Comparison of ENCODE assay signal across 25 mouse cellular contexts in the genomic region with DNA sequence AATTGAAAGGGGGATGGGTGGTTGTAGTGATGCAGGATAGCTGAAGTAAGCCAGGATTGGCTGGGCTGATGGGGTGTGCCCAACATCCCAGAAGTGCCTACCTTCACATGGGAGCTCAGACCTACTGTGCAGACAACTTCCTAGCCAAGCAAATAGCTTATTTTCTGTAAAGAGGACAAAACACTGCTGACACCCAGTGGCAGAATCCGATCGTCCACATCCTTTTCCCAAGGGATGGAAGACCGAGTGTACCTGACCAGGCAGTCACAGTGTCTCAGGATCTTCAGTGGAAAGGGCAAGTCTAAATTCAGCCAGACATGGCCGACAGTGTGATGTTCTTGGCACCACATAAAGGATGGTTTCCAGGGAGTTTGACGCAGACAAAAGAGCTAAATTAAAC.
"Had no signal": no experiment of that assay in that cellular context is flagged by ENCODE, and none has a peak within 500 bp of the region (broad histone marks: within the 10 kb centered on the region; RNA-seq: fewer than 3 reads in every experiment).

No protein-coding gene starts in this region.

- DNase-seq: kidney, adult 11 months; kidney, adult 8-10 months; kidney, postnatal 10 days; kidney, postnatal 36 days; liver; lung, adult 18-20 months; lung, postnatal 10 days; lung, postnatal 36 days; retina, postnatal 1 day; right cerebral cortex, postnatal 14 days; right cerebral cortex, postnatal 4 days; thymus, postnatal 25 days had no signal

- H3K36me3 ChIP-seq: intestine, embryonic 15.5 days; kidney, embryonic 15.5 days; limb, embryonic 10.5 days; limb, embryonic 13.5 days; liver, embryonic 12.5 days; liver, embryonic 15.5 days; lung, embryonic 15.5 days; midbrain, embryonic 12.5 days; midbrain, embryonic 15.5 days; neural tube, embryonic 13.5 days had no signal

- H3K4me2 ChIP-seq: intestine, embryonic 15.5 days; kidney, embryonic 15.5 days; limb, embryonic 13.5 days; liver, embryonic 12.5 days; liver, embryonic 15.5 days; lung, embryonic 15.5 days; midbrain, embryonic 12.5 days; midbrain, embryonic 15.5 days; neural tube, embryonic 13.5 days had no signal

- H3K9me3 ChIP-seq: intestine, embryonic 15.5 days; kidney, embryonic 15.5 days; limb, embryonic 10.5 days; limb, embryonic 13.5 days; liver, embryonic 12.5 days; liver, embryonic 15.5 days; lung, embryonic 15.5 days; midbrain, embryonic 12.5 days; midbrain, embryonic 15.5 days; neural tube, embryonic 13.5 days had no signal

- H3K27me3 ChIP-seq: intestine, embryonic 15.5 days; kidney, embryonic 15.5 days; limb, embryonic 13.5 days; liver, embryonic 12.5 days; liver, embryonic 15.5 days; lung, embryonic 15.5 days; megakaryocyte, embryonic 14.5 days; midbrain, embryonic 12.5 days; midbrain, embryonic 15.5 days; neural tube, embryonic 13.5 days had no signal

- ATAC-seq: intestine, embryonic 15.5 days; liver, embryonic 12.5 days; midbrain, embryonic 15.5 days had no signal

- H3K4me1 ChIP-seq: intestine, embryonic 15.5 days; kidney, embryonic 15.5 days; limb, embryonic 10.5 days; limb, embryonic 13.5 days; liver, embryonic 12.5 days; liver, embryonic 15.5 days; lung, embryonic 15.5 days; megakaryocyte, embryonic 14.5 days; midbrain, embryonic 12.5 days; midbrain, embryonic 15.5 days; neural tube, embryonic 13.5 days had no signal

- H3K4me3 ChIP-seq: intestine, embryonic 15.5 days; kidney, embryonic 15.5 days; limb, embryonic 10.5 days; limb, embryonic 13.5 days; liver, embryonic 12.5 days; liver, embryonic 15.5 days; lung, embryonic 15.5 days; megakaryocyte, embryonic 14.5 days; midbrain, embryonic 12.5 days; midbrain, embryonic 15.5 days; myocyte; neural tube, embryonic 13.5 days had no signal

- H3K9ac ChIP-seq: intestine, embryonic 15.5 days; kidney, embryonic 15.5 days; limb, embryonic 13.5 days; liver, embryonic 12.5 days; liver, embryonic 15.5 days; lung, embryonic 15.5 days; midbrain, embryonic 12.5 days; midbrain, embryonic 15.5 days; neural tube, embryonic 13.5 days had no signal

- H3K27ac ChIP-seq: intestine, embryonic 15.5 days; kidney, embryonic 15.5 days; limb, embryonic 10.5 days; limb, embryonic 13.5 days; liver, embryonic 12.5 days; liver, embryonic 15.5 days; lung, embryonic 15.5 days; midbrain, embryonic 12.5 days; midbrain, embryonic 15.5 days; neural tube, embryonic 13.5 days; stomach, postnatal 0 days had no signal
